Mouse (Mus musculus) lung, postnatal 36 days (tissue): Measurements from ENCODE around the gene Mad1l1.

ENCODE experiments used
- DNase-seq: peaks from one replicate; pipeline ENCODE4 v3.0.0; 2022; ENCODE audit warnings: mixed read lengths

Gene Mad1l1

DNA sequence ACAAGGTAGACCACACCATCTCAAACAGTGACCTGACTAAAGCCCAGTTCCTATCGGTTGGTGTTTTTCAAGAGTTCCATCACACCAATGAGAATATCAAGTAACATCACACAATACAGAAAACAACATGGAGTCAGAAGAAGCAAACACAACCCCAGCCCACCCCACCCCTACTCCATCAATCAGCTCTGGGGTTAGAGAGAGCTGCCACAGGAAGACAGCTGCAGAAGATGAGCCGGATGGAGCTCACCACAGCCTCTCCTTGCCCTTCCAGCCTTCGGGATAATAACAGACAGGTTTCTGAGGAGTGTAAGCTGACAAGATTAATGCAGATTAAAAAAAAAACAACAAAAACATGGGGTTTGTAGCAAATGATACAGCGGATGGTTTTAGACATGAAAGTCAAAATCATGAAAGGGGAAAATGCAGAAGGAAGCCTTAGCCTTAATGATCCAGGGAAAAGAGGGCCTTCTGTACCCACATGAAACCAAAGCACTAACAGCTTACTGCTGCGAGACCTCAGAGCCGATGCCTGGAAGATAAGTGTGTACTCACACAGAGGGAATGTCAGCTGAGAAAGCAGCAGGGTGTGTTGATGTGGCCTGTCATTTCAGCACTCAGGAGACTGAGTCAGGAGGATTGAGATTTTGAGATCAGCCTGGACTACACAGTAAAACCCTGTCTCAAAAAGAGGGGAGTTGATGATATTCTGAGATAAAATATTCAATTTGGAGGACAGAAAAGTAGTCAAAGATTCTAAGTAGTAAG is 110.8 kb downstream of the Mad1l1 start:
- DNase-seq = no peak

DNA sequence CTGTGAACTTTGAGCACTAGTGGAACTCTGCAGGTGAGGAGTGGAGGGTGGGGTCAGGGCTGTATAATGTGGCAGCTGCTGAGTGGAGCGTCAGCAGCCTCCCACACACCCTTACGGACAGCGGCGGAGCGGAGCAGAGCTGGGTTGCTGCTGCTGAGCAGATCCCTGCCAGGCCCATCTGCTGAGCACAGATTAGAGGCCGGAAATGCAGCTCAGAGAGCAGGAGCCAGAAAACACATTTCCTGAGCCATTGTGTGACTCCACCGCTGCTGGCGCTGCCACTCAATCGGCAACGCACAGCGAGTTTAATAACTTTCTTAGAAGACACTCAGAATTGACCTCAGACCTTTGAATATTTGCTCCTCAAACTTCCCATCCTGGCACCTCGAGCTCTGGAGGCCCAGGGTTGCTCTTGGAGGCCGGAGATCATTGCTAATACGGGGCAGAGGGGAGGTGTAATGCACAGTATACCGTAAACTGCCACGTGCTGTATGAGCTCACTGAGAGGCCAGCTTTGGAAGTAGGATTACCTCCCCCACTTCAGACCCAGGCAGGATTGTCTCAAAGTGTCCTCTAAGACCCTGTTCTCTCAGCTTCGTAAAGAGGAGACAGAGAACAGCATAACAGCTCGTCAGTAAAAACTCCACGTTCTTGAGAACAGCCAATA is 112.5 kb downstream of the Mad1l1 start:
- DNase-seq = peak; percentile 75

DNA sequence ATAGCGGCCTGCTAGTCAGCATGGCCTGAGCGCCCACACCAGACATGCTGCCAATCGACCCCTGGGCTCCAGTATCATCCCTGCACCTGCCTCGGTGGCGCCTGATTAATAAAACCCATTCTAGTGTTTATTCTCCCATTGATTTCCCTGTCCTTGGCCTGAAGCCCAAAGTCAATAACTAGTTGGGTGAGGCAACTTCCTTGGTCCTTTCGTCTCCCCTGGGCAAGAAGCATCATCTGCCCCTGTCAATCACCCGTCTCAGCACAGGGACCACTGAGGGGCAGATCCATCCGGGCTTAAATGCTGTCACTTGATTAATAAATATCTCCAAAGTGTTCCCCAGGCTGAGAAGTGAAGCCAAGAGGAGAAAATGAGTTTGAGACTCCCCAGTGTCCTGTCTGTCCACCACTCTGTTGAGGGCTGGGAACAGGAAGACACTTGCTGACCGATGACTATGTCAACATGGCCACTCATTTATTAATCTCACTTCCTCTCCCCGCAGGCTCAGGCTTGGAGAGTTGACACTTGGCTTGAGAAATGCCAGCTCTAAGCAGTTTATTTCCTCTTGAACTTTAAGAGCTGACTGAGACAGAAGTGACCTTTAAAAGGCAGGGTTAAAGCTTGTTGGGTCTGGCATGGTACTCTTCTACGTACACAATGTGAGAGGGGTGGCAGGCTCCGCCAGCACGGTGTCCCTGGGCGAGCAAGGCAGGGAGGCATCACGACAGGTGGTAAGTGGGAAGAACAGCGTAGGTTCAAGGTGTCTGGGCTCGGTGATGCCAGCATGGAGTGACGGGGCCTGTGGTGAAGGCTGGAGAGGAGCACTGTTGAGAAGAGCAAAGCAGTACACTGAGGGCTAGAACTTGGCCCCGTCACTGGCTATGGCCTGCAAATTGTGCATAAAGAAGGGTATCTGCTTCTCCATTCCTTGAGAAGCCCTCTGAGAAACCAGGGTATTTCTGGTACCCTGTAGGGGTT is 114.3 kb downstream of the Mad1l1 start:
- DNase-seq = peak; percentile 71

DNA sequence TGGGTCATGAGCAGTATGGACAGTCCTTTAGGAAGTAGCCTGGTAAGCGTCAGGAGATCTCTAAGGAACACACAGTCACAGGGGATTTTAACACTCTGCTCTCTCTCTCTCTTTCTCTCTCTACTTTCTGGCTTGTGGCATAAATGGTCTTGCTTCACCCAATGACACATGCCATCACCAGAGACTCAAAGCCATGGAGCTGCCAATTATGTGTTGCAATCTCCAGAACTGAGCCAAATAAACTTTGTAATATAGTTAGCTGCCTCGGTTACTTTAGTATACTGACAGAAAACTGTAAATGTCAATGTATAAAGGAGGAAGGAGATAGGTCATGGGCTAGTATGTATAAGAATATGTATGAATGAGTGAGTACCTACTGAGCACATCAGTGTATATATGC is 115.4 kb downstream of the Mad1l1 start:
- peak; percentile 47 for DNase-seq

DNA sequence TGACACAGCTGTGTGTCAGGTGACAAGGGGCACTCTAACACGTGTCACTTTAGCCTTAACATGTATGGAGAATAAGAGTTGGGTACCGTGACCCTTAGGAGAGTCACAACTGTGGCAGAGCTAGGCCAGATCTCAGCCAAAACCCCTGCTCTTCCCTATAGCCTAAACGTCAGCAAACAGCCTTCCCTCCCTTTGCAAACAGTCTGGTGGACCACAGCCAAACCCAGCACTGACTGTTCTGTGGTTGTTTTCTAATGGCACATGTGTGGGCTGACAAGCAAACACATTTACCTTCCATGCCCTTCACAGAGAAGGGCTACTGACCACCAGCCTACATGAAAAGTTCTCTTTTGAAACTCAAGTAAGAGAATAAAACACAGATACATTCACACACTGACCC is 116.9 kb downstream of the Mad1l1 start:
- DNase-seq = peak; percentile 26

DNA sequence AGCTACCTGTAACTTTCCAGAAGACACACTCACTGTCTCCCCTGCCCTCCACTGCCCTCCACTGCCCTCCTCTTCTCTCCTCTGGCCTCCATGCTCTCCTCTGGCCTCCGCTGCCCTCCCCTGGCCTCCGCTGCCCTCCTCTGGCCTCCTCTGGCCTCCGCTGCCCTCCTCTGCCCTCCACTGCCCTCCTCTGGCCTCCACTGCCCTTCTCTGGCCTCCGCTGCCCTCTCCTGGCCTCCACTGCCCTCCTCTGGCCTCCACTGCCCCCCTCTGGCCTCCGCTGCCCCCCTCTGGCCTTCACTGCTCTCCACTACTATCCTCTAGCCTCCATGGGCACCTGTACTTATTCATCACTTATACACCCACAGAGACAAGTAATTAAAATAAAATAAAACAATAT is 117.3 kb downstream of the Mad1l1 start:
- no peak for DNase-seq

DNA sequence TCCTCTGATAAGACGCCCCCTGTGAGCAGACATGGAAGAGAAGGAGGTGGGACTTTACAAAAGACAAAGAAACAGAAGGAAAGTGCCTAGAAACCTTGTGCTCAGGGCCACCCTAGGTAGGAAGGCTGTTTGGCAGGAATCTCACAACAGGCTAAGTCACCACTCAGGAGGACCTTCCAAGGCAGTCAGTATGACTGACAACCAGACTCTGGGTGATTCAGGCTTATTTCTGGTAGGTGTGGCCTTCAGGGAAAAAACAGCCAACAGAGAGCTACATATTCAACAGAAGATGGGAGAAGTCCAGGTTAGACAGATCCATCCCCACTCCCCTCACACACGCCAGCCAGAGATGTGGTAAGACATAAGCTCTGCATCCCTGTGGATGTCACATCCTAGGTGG is 118.9 kb downstream of the Mad1l1 start:
- DNase-seq = no peak

DNA sequence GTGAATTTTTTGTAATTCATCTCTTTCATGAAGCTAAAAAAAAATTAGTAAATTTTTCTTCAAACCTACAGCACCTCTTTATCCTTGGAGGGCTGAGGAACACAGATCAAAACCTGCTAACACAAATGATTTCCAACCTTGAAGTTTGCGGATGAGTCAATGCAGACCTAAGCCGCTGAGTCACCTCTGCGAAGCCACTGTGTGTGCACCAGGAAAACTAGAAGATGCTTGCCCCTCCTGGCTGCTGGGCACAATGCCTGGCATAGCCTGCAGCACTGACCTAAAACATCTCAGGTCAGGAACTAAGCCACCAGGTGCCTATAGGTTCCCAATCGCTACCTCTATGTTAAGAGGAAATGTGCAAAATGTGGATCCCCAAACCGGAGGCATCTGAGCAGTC is 119.8 kb downstream of the Mad1l1 start:
- DNase-seq = no peak

DNA sequence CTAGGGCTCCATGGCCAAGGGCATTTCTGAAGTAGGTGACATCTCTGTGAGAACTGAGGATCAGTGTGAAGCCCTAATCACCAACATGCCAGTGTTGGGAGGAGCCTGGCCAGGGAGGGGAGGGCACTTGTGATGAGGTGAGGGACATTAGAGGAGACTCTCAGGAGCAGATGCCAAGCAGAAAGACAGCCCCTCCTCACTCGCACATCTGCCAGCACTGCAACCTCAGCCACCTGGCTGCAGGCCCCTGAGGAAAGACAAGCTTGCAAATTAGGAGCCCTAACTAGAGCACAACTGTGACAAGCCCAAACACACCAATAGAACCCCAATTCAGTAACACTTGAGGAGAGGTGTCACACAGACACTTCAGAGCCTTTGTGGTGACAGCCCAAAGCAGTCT is 120.2 kb downstream of the Mad1l1 start:
- DNase-seq = no peak

DNA sequence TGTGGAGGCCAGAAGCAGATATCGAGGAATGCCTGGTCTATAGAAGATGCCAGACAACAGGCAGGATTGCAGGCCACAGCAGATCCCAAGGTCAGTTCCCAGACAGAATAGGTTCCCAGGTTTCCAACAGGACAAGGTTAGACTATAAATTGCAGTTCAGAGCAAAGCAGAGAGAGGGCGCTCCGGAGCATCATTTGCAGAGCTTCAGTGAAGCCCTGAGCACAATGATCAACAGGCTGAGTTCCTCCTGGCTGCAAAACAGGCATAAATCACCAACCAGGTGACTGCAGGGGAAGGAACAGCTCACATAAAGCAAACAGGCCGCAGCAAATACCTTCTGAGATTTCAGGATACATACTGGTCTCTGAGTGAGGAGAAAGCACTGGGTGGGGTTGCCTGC is 123.6 kb downstream of the Mad1l1 start:
- DNase-seq = peak; percentile 90

DNA sequence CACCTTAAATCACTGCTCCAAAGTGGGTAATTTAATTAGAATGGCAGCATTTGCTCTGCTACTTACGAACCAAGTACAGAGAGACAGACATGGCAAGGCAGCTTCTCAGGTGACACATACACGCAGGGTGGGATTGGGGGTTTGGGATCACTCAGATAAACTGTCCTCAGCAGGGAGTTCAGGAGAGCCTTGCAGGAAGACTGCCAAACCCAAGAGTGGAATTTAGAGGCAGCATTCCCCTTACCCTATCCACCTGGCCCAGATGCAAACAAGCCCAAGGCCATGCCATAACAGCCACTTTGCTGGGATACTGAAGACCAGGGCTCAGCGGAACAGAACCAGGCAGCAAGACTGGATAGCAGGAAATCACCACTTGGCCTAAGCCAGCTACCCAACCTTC is 124.9 kb downstream of the Mad1l1 start:
- DNase-seq = no peak

DNA sequence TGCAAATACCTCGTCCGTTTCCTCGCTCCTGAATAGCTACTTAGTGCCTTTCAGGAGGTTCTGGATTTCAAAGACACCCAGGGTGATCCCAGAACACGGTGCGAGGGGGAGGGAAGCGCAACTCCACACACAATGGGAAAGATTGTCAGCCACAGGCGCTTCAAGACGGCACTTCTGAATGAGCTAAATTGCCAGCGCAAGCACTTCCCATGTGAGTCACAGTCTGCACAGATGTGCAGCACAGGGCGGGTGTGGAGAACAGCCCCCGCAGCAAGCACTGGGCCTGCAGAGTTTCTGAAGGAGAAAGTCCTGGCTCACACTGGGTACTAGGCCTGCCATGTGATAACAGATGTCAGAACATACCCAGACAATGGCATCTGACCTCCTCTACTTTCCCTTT is 127.2 kb downstream of the Mad1l1 start:
- no peak for DNase-seq

DNA sequence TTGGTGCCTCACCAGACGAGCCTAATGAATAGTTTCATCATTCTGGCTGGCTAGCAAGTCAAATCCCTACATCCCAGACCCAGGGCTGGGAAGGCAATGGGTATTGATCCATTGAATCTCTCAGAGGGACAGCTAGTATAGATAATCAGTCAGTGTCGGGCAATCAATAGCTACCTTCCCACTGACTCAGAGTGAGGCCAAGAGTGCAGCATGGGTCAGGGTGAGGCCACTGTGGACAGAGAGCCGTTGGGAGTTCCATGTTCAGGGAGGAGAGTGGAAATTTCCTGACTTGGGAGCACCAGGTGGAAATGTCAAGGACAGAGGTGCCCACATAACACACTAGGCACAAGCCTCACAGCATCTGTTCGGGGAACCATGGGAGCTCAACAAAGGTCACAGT is 129.8 kb downstream of the Mad1l1 start:
- DNase-seq = no peak

DNA sequence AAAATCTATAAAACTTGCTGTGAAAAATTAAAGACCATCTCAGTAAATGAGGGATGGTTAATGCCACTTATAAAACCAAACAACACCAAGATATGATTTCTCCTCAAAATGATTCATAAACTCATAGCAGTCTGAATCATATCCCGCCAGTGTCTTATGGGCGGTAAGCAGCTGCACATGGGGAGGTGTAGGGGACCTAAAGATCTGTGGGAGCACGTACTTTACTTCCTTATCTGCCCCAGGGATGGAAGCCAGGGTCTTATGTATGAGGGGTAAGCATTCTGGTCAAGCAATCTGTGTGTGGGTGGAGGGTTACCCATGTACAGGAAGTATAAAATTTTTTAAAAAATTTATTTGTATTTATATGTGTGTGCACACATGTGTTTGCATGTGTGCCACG is 135.0 kb downstream of the Mad1l1 start:
- DNase-seq = no peak

DNA sequence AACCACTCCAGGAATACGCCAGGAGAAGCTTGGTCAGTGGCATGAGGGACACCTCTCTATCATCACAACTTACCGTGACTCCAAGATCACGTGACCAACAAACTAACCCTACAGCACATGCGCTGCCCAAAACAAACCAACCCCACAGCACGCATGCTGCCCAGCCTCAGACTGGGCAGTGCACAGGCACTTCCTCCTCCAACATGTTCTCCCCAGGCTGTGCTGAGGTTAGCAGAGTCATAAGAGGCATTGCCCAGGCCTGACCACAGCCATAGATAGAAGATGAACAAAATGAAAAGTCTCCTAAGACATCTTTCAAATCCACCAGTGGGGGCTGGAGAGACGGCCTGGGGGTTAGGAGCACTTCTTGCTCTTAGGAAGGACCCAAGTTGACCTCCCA is 135.6 kb downstream of the Mad1l1 start:
- DNase-seq = no peak

DNA sequence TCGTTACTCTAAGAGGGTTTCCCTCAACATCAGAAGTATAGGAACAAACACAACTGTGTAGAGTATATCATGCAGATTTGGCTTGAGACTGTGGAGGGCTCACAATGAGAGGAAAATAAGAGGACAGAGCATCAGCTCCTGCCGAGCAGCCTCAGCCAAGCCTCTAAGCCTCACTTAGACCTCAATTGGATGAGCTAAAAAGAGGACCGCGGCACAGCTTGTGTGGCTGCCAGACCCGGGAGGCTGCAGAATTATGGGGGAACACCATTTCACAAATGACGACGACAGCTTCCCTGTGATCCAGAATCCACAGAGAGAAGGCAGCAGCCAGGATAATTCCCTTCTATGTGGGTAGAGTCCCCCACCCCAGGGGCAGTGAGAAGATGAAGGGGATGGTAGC is 138.0 kb downstream of the Mad1l1 start:
- no peak for DNase-seq

DNA sequence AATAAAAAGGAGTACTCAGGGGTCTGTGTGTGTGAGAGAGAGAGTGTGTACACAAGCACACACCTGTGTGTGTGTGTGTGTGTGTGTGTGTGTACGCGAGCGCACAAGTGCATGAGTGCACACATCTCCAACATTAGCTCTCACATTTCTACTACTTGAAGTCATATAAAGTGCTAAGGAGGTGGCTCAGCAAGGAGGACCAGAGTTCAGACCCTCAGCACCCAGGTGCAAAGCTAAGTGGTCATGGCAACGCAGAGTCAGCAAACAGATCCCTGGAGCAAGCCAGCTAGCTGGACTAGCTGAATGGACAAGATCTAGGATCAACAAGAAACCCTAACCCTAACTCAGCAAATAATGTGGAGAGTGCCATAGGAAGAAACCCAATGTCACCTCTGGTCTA is 139.0 kb downstream of the Mad1l1 start:
- DNase-seq = no peak

DNA sequence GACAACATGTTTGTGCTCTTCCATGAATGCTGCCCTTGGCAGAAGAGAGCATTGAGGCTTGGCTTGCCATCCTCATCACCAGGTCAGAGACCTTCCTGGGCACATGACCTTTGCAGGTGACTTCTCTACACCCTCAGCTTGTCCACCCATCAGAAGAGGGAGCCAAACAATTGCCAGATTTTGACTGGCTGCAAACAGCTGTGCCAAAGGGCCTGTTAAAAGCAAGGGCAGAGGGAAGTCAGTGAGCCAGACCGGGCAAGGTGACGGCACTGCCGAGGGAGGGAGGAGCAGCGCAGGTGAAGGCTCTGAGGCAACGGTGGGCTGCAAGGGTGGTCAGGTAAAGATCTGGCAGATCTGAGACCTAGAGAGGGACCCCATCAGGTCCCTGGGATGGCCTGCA is 141.3 kb downstream of the Mad1l1 start:
- no peak for DNase-seq

DNA sequence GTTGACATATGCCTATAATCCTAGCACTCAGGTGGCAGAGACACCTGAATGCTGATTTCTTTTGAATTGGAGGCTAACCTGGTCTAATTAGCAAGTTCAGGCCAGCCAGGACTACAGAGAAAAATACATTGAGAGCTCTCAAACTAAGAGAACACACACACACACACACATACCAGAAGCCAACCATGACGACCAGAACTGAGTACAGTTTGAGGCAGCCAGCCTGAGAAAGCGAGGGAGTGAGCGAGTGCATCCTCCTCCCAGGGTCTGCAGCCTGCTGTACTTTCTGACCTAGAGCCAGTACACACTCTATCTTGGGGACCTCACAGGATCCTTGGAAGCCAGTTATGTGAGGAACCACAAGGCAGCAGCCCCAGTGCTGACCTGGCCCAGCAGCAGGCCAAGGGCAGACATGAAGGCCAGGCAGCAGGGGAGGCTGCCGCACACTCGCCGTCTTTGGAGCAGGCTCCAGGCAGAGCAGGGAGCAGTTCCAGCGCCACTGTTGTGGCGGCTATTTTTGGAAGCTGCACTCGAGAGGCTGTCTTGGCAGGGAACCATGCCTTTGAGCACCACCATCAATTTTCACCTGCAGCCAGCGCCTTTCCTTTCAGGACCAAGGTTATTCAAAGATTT is 143.2 kb downstream of the Mad1l1 start:
- DNase-seq = peak; percentile 60

DNA sequence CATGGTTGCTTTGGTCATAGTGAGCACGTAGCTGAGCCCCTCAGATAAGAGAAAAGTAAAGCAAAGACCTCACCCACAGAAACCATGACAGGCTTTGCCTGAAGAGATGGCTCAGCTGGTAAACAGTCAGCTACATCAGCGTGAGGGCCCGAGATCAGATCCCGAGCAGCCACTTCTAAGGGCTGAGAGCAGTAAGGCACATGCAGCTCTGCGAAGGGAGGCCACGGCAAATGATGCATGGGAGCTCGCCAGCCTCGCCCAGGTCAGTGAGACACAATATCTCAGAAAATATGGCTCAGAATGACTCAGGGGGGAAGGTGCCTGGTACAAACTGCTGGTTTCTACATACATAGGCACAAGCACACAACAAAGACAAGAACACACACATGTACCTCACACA is 143.8 kb downstream of the Mad1l1 start:
- DNase-seq = no peak

DNA sequence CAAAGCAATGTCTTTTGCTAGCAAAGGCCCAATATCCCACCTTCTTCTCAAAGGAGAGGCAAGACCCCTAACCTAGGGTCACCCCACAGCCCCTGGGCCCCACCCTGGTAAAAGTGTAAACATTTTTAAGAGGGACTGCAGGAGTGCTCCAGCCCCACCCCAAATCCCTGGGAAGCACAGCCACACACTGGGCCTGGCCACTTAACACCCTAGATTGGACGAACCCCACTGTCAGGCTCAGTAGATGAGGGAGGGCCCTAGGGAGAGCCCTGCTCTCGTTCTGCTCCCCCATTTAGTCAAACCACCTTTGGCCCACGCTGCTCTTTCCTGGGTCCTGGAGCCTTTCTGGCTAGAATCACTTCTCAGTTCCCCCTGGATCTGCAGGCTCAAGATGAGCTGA is 145.0 kb downstream of the Mad1l1 start:
- no peak for DNase-seq

DNA sequence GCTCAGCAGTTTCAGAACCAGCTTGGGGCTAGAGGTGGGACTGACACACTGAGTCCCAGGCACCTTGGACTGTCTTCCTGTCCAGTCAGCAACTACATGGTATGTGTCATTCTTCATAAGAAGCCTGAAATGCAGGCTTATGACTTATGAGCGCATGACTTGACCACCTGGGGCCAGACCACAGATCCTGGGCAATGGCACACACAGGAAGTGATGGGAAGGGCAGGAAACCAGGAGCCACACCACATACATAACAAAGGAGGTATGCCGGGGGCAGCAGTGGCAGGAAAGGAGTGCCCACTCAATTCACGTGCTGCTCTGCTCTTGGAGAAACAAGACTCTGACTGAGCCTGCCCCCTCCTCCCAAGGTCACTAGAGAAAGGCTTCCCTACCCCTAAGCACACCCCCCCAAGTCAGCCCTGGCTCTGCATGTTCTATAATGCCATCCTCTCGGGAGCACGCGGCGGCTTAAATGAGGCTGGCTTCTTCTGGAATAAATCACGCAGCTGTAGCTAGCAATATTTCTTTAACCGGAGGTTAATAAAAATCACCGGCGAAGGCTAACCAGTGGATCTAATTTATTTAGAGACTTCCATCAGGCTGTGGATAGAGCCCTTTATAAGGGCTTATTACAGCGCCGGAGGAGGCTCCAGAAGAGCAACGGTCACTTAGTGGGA is 146.4 kb downstream of the Mad1l1 start:
- no peak for DNase-seq

DNA sequence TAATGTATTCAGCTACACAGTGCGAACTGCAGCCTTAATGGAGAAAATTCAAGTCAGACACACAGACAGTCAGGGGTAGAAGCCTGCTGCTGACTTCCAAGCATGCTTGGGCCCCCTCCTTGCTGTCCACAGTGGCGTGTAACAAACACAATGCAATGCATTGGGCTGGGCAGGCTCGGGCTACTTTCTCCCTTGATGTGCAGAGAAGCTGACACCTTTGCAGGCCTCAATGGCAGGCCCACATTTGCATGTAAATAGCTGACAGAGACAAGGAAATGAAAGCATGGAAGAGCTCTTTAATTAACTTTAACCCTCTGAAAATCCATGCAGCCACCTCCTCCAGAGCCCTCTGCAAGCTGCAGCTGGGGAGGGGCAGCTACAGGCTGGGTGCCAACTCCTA is 147.3 kb downstream of the Mad1l1 start:
- no peak for DNase-seq
